Mouse (Mus musculus): ENCODE results near the gene Dnal4. TPM values are rescaled to one million over a fixed set of nuclear protein-coding genes. Genes with fewer than 3 reads are reported as not detected.

The Dnal4 gene
- polyA plus RNA-seq, 1 experiment, result 18.7 TPM

- 87% methylated on average over 9 of the region's 9 CpGs for WGBS
- H3K36me3 ChIP-seq (ENCODE audit: control insufficient read depth, insufficient read depth, low read length), result no peaks in the 10 kb centered on the region
These were observed 14.6 kb downstream of the Dnal4 start for GRCm38 (mm10) chr15:79763001-79763400.

DNA sequence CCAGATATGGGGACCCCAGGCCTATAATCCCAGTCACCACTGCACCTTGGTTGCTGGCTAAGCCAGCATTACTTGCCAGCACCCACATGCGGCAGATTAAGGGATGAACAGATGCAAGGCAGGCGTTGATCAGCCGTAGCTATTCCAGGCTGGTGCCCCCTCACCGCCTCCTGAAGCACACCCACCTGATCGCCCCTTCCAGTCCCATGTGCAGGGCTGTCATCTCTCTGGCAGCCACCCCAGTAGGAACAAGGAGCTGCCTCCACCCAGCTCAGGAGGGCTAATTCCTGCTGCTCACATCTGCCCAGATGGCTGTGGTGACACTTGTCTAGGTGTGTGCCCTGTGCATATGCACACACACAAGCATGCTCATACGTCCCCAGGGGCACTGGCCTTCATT, 16.7 kb downstream of the Dnal4 start:
- no peak overlapping the region for H3K27ac ChIP-seq (ENCODE audit: insufficient read depth, low read depth, low read length)
- H3K36me3 ChIP-seq (ENCODE audit: control insufficient read depth, insufficient read depth, low read length), result no peaks in the 10 kb centered on the region
- H3K4me1 ChIP-seq (ENCODE audit: control insufficient read depth, insufficient read depth, insufficient read length, low read length), result peaks cover 10% of the 10 kb centered on the region
- no peak overlapping the region for H3K4me3 ChIP-seq (ENCODE audit: low read depth, low read length)
- 91% methylated on average over 6 of the region's 6 CpGs for WGBS
- no peak for TF ChIP-seq POLR2A (IDR thresholded peaks at IDR 0.05; ENCODE audit: low read depth, low read length)
- TF ChIP-seq CTCF (IDR thresholded peaks at IDR 0.05; ENCODE audit: extremely low read depth, insufficient read length, insufficient replicate concordance, low read depth, low read length), result no peak
- H3K27me3 ChIP-seq (ENCODE audit: control insufficient read depth, insufficient read depth, low read length), result no peaks in the 10 kb centered on the region

More at GRCm38 (mm10) chr15:79763001-79763400, 14.6 kb downstream of the Dnal4 start:
- Histone ChIP-seq H3K4me3 (ENCODE audit: low read depth, low read length) (no peak overlapping the region), H3K27ac (ENCODE audit: insufficient read depth, low read depth, low read length) (no peak overlapping the region), H3K27me3 (ENCODE audit: control insufficient read depth, insufficient read depth, low read length) (no peaks in the 10 kb centered on the region), H3K4me1 (ENCODE audit: control insufficient read depth, insufficient read depth, insufficient read length, low read length) (peaks cover 13% of the 10 kb centered on the region)
- TF ChIP-seq POLR2A (IDR thresholded peaks at IDR 0.05; ENCODE audit: low read depth, low read length) (no peak), CTCF (IDR thresholded peaks at IDR 0.05; ENCODE audit: extremely low read depth, insufficient read length, insufficient replicate concordance, low read depth, low read length) (no peak)

- TF ChIP-seq CTCF (IDR thresholded peaks at IDR 0.05; ENCODE audit: extremely low read depth, insufficient read length, insufficient replicate concordance, low read depth, low read length) (no peak), POLR2A (IDR thresholded peaks at IDR 0.05; ENCODE audit: low read depth, low read length) (no peak)
- H3K36me3 ChIP-seq (ENCODE audit: control insufficient read depth, insufficient read depth, low read length), result no peaks in the 10 kb centered on the region
- H3K4me3 ChIP-seq (ENCODE audit: low read depth, low read length), result no peak overlapping the region
- no peak overlapping the region for H3K27ac ChIP-seq (ENCODE audit: insufficient read depth, low read depth, low read length)
- WGBS, result 91% methylated on average over 3 of the region's 3 CpGs
- H3K4me1 ChIP-seq (ENCODE audit: control insufficient read depth, insufficient read depth, insufficient read length, low read length), result no peaks in the 10 kb centered on the region
- no peaks in the 10 kb centered on the region for H3K27me3 ChIP-seq (ENCODE audit: control insufficient read depth, insufficient read depth, low read length)
These were observed 20.5 kb downstream of the Dnal4 start for GRCm38 (mm10) chr15:79757118-79757517.

GRCm38 (mm10) chr15:79755977-79756625, 21.5 kb downstream of the Dnal4 start:
- Histone ChIP-seq H3K4me1 (ENCODE audit: control insufficient read depth, insufficient read depth, insufficient read length, low read length) (no peaks in the 10 kb centered on the region), H3K4me3 (ENCODE audit: low read depth, low read length) (no peak overlapping the region), H3K27ac (ENCODE audit: insufficient read depth, low read depth, low read length) (no peak overlapping the region), H3K36me3 (ENCODE audit: control insufficient read depth, insufficient read depth, low read length) (no peaks in the 10 kb centered on the region), H3K27me3 (ENCODE audit: control insufficient read depth, insufficient read depth, low read length) (no peaks in the 10 kb centered on the region)
- no peak for TF ChIP-seq CTCF (IDR thresholded peaks at IDR 0.05; ENCODE audit: extremely low read depth, insufficient read length, insufficient replicate concordance, low read depth, low read length)
- no peak for TF ChIP-seq POLR2A (IDR thresholded peaks at IDR 0.05; ENCODE audit: low read depth, low read length)
- 82% methylated on average over 8 of the region's 8 CpGs for WGBS

DNA sequence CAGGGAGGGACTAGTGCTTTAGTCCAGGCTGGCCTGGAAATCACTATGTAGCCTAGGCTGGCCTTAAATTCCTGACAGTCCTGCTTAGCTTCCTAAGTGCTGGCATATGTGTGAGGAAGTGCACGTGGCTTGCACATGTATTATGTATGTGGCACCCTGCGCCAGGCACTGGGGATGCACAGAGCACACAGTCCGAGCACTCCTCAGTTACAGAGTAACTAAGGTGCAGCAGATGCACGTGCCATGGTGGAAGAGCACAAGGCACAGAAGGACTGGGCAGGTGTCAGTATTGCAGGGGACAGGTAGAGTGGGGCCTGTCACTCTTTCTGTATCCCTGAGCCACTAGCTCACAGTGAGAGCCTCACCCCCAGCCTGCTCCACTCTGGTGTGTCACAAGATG, 22.5 kb downstream of the Dnal4 start:
- 70% methylated on average over 4 of the region's 4 CpGs for WGBS
- H3K27ac ChIP-seq (ENCODE audit: insufficient read depth, low read depth, low read length), result no peak overlapping the region
- no peak overlapping the region for H3K4me3 ChIP-seq (ENCODE audit: low read depth, low read length)
- no peaks in the 10 kb centered on the region for H3K27me3 ChIP-seq (ENCODE audit: control insufficient read depth, insufficient read depth, low read length)
- H3K36me3 ChIP-seq (ENCODE audit: control insufficient read depth, insufficient read depth, low read length), result no peaks in the 10 kb centered on the region
- no peaks in the 10 kb centered on the region for H3K4me1 ChIP-seq (ENCODE audit: control insufficient read depth, insufficient read depth, insufficient read length, low read length)
- no peak for TF ChIP-seq CTCF (IDR thresholded peaks at IDR 0.05; ENCODE audit: extremely low read depth, insufficient read length, insufficient replicate concordance, low read depth, low read length)
- TF ChIP-seq POLR2A (IDR thresholded peaks at IDR 0.05; ENCODE audit: low read depth, low read length), result no peak

DNA sequence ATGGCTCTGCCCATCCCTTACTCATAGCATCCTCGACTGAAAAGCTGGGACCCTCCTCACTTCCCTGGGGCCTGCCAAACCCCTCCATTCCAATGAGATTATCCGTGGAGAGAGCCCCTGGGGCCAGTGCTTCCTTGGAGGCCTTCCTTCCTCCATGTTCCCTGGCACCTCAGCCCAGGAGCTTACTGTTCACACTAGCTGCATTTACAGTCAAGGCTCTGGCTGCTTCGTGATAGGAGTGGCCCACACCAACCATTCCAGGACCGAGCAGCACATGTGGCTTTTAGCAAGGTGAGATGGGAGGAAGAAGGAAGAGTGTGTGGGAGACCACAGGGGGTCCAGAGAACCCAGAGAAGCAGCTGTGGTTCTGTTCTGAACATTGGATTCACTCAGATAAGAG, 23.8 kb downstream of the Dnal4 start:
- Histone ChIP-seq H3K36me3 (ENCODE audit: control insufficient read depth, insufficient read depth, low read length) (no peaks in the 10 kb centered on the region), H3K27me3 (ENCODE audit: control insufficient read depth, insufficient read depth, low read length) (no peaks in the 10 kb centered on the region), H3K4me1 (ENCODE audit: control insufficient read depth, insufficient read depth, insufficient read length, low read length) (no peaks in the 10 kb centered on the region), H3K4me3 (ENCODE audit: low read depth, low read length) (no peak overlapping the region), H3K27ac (ENCODE audit: insufficient read depth, low read depth, low read length) (no peak overlapping the region)
- WGBS, result 66% methylated on average over 4 of the region's 4 CpGs
- TF ChIP-seq POLR2A (IDR thresholded peaks at IDR 0.05; ENCODE audit: low read depth, low read length), result no peak
- TF ChIP-seq CTCF (IDR thresholded peaks at IDR 0.05; ENCODE audit: extremely low read depth, insufficient read length, insufficient replicate concordance, low read depth, low read length), result no peak

GRCm38 (mm10) chr15:79753420-79753752, 24.3 kb downstream of the Dnal4 start:
- Histone ChIP-seq H3K27me3 (ENCODE audit: control insufficient read depth, insufficient read depth, low read length) (no peaks in the 10 kb centered on the region), H3K4me1 (ENCODE audit: control insufficient read depth, insufficient read depth, insufficient read length, low read length) (no peaks in the 10 kb centered on the region), H3K4me3 (ENCODE audit: low read depth, low read length) (no peak overlapping the region), H3K36me3 (ENCODE audit: control insufficient read depth, insufficient read depth, low read length) (no peaks in the 10 kb centered on the region), H3K27ac (ENCODE audit: insufficient read depth, low read depth, low read length) (no peak overlapping the region)
- TF ChIP-seq POLR2A (IDR thresholded peaks at IDR 0.05; ENCODE audit: low read depth, low read length) (no peak), CTCF (IDR thresholded peaks at IDR 0.05; ENCODE audit: extremely low read depth, insufficient read length, insufficient replicate concordance, low read depth, low read length) (no peak)
- 93% methylated on average over 3 of the region's 3 CpGs for WGBS

Data from small intestine, adult 2 months (tissue).